Mouse (Mus musculus) stomach, postnatal 0 days (tissue): ENCODE data around the gene Srpk1.

Source experiments
- CTCF ChIP-seq: IDR thresholded peaks from 2 replicates; pipeline ENCODE4 v1.5.1; 2016; ENCODE audit warnings: antibody characterized with exemption, low read depth, mild to moderate bottlenecking, moderate library complexity
- EP300 ChIP-seq: optimal IDR thresholded peaks from 2 replicates; pipeline ENCODE3; 2016; ENCODE audit warnings: antibody characterized with exemption

GRCm38 (mm10) chr17:28548550-28548949, 74.0 kb downstream of the Srpk1 start:
- TF ChIP-seq CTCF: no peak
- no peak for TF ChIP-seq EP300
